Mouse (Mus musculus) intestine, embryonic 16.5 days (tissue): ENCODE data around the gene Nabp2. TPM values are rescaled to one million over a fixed set of nuclear protein-coding genes. Genes with fewer than 3 reads are reported as not detected.

Experiments
- ATAC-seq: fragments of 200-750 bp; cut with Nextera tagmentation; 2 replicates; pipeline ENCODE4 v1.8.0; 2017; ENCODE audit warnings: moderate TSS enrichment, moderate library complexity
- H3K27ac ChIP-seq: fragments of 300-500 bp; sonication (generic); 2 replicates; pipeline ENCODE4 v1.5.1; 2014; ENCODE audit warnings: mild to moderate bottlenecking, low read length
- H3K27me3 ChIP-seq: fragments of 300-500 bp; sonication (generic); replicated peaks from 2 replicates; pipeline ENCODE4 v1.6.1; 2014; ENCODE audit warnings: low read length, control low read depth, mixed read lengths; ENCODE audit not compliant: control insufficient read depth, insufficient read depth
- H3K36me3 ChIP-seq: fragments of 300-500 bp; sonication (generic); 2 replicates; pipeline ENCODE4 v1.6.1; 2014; ENCODE audit warnings: low read length, control low read depth; ENCODE audit not compliant: control insufficient read depth, insufficient read depth
- H3K4me1 ChIP-seq: fragments of 300-500 bp; sonication (generic); 2 replicates; pipeline ENCODE4 v1.6.1; 2014; ENCODE audit warnings: low read length, control low read depth, mixed read lengths; ENCODE audit not compliant: control insufficient read depth, insufficient read depth
- H3K4me2 ChIP-seq: fragments of 300-500 bp; sonication (generic); 2 replicates; pipeline ENCODE4 v1.6.1; 2014; ENCODE audit warnings: low read depth, low read length, control low read depth
- H3K4me3 ChIP-seq: fragments of 300-500 bp; sonication (generic); 2 replicates; pipeline ENCODE4 v1.5.1; 2014; ENCODE audit warnings: mild to moderate bottlenecking, low read length
- H3K9ac ChIP-seq: fragments of 300-500 bp; sonication (generic); 2 replicates; pipeline ENCODE4 v1.6.1; 2014; ENCODE audit warnings: low read depth, low read length
- H3K9me3 ChIP-seq: fragments of 300-500 bp; sonication (generic); 2 replicates; pipeline ENCODE4 v1.6.1; 2016; ENCODE audit warnings: low read length, control low read depth; ENCODE audit not compliant: control insufficient read depth
- WGBS: fragments of 180-500 bp; shearing (Covaris S2); extraction: QIAGEN DNeasy Blood & Tissue Kit; methylation state at CpG from one replicate; pipeline ENCODE4 v1.1.7; 2014; 5-methylcytosine and 5-hydroxymethylcytosine counted together
- polyA plus RNA-seq: library from polyadenylated mRNA; unstranded; fragments of >200 nt; fragmentation: Nextera tagmentation; extraction: Ambion mirVana; gene quantifications from 2 replicates; pipeline ENCODE4 v1.2.1, GENCODE M21; 2015

The Nabp2 gene
- polyA plus RNA-seq, 1 experiment from 2014 or later: 104 TPM

- H3K9ac ChIP-seq: no peak overlapping the region
- no peaks in the 10 kb centered on the region for H3K36me3 ChIP-seq
- H3K27ac ChIP-seq: no peak overlapping the region
- H3K4me2 ChIP-seq: no peak overlapping the region
- H3K4me1 ChIP-seq: peaks cover 6% of the 10 kb centered on the region
- no peak overlapping the region for H3K4me3 ChIP-seq
- WGBS: 75% methylated on average over 6 of the region's 6 CpGs
- H3K27me3 ChIP-seq: no peaks in the 10 kb centered on the region
- ATAC-seq: no peak
- H3K9me3 ChIP-seq: no peaks in the 10 kb centered on the region
Measured at GRCm38 (mm10) chr10:128372989-128373748, 38.1 kb downstream of the Nabp2 start.

GRCm38 (mm10) chr10:128372142-128372541, 39.1 kb downstream of the Nabp2 start:
- no peak overlapping the region for H3K9ac ChIP-seq
- H3K4me1 ChIP-seq: peaks cover 6% of the 10 kb centered on the region; the same call in 1 of the 2 replicates
- H3K27ac ChIP-seq: no peak overlapping the region
- WGBS: 81% methylated on average over 5 of the region's 5 CpGs
- no peaks in the 10 kb centered on the region for H3K36me3 ChIP-seq
- H3K9me3 ChIP-seq: no peaks in the 10 kb centered on the region
- ATAC-seq: no peak
- H3K27me3 ChIP-seq: no peaks in the 10 kb centered on the region
- no peak overlapping the region for H3K4me3 ChIP-seq
- H3K4me2 ChIP-seq: no peak overlapping the region

DNA sequence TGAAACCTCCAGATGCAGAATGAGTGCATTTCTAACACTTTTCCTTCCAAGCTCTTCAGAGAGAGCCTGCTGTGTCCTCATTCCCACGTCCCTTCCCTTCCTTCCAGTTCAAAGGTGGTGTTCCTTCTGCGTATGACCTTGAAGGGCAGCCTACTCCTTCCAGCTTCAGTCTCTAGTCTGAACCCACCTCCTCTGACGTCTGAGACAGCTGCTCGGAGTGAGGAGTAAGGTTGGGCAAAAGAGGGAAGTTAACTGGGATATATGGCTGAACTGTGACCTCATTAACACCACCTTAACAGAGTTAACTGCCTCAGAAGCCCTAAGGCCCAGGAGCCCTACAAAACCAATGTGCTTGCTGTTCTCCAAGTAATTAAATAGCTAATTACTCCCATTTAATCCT, 40.7 kb downstream of the Nabp2 start:
- no peaks in the 10 kb centered on the region for H3K36me3 ChIP-seq
- H3K27ac ChIP-seq: peak overlapping the region; percentile 66
- H3K4me3 ChIP-seq: no peak overlapping the region
- ATAC-seq: peak; percentile 21; the same call in 1 of the 2 replicates
- WGBS: 41% methylated on average over 4 of the region's 4 CpGs
- H3K9me3 ChIP-seq: no peaks in the 10 kb centered on the region
- H3K4me2 ChIP-seq: no peak overlapping the region
- H3K4me1 ChIP-seq: peaks cover 6% of the 10 kb centered on the region; the same call in 1 of the 2 replicates
- H3K27me3 ChIP-seq: no peaks in the 10 kb centered on the region
- 0 out of 2 replicates have a peak overlapping the region, but pooled peaks have one; percentile 16 for H3K9ac ChIP-seq

DNA sequence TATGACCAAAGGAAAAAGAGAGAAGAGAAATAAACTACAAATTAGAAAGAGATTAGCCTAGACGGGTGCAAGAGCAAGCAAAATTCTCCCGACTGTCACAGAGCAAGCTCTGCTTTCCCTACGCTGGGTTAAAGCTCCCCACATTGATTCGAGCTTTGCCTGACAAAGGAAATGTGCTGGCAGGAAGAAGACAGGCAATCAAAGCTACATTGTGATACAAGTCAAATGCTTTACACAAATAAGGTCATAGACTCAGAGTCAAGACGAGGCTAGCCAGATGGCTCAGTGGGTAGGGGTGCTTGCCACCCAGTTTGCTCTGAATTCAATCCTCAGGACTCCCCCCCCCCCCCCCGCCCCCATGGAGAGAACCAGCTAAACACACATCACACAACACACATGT, 41.3 kb downstream of the Nabp2 start:
- H3K27me3 ChIP-seq: no peaks in the 10 kb centered on the region
- WGBS: 57% methylated on average over 6 of the region's 6 CpGs
- no peaks in the 10 kb centered on the region for H3K9me3 ChIP-seq
- H3K36me3 ChIP-seq: no peaks in the 10 kb centered on the region
- peaks cover 6% of the 10 kb centered on the region; the same call in 1 of the 2 replicates for H3K4me1 ChIP-seq
- H3K4me2 ChIP-seq: no peak overlapping the region
- peak overlapping the region; percentile 66; the same call in 1 of the 2 replicates for H3K27ac ChIP-seq
- H3K9ac ChIP-seq: no peak overlapping the region
- H3K4me3 ChIP-seq: no peak overlapping the region
- ATAC-seq: no peak

DNA sequence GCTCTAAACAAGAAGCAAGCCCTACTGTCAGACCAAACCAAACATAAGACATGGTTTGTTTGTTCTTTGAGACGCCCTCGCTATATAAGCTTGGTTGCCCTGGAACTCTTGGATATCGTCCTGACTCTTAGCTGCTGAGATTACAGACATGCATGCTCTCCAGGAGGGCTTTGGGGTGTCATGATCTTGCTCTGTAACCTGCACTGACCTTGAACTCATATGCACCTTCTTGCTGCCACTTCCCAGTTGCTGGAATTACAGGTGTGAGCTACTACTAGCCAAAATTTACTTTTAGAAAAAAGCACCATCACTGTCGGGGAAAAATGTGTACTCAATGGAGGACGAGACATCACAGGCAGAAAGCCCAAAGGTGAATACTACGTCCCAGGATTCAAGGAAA, 41.7 kb downstream of the Nabp2 start:
- Histone ChIP-seq H3K36me3 (no peaks in the 10 kb centered on the region), H3K27me3 (no peaks in the 10 kb centered on the region), H3K27ac (peak overlapping the region; percentile 91), H3K4me2 (peak overlapping the region; percentile 88), H3K9me3 (no peaks in the 10 kb centered on the region), H3K4me1 (peaks cover 6% of the 10 kb centered on the region; the same call in 1 of the 2 replicates), H3K4me3 (peak overlapping the region; percentile 72; the same call in 1 of the 2 replicates), H3K9ac (peak overlapping the region; percentile 76)
- 67% methylated on average over 6 of the region's 6 CpGs for WGBS
- ATAC-seq: no peak

GRCm38 (mm10) chr10:128369218-128369543, 42.1 kb downstream of the Nabp2 start:
- no peak for ATAC-seq
- WGBS: 4% methylated on average over 9 of the region's 9 CpGs
- H3K9me3 ChIP-seq: no peaks in the 10 kb centered on the region

GRCm38 (mm10) chr10:128368402-128369217, 42.7 kb downstream of the Nabp2 start, which contains the start of gene Coq10a:
TSS of gene Coq10a (minus strand) at chr10:128368997.
- no peaks in the 10 kb centered on the region for H3K27me3 ChIP-seq
- peak; percentile 93 for ATAC-seq
- under 1% methylated on average over 87 of the region's 87 CpGs for WGBS

More at GRCm38 (mm10) chr10:128369218-128369543, 42.1 kb downstream of the Nabp2 start:
- H3K27ac ChIP-seq: peak overlapping the region; percentile 91
- H3K9ac ChIP-seq: peak overlapping the region; percentile 76
- H3K4me3 ChIP-seq: peak overlapping the region; percentile 72
- no peaks in the 10 kb centered on the region for H3K27me3 ChIP-seq
- H3K4me2 ChIP-seq: peak overlapping the region; percentile 88
- no peaks in the 10 kb centered on the region for H3K36me3 ChIP-seq
- peaks cover 6% of the 10 kb centered on the region; the same call in 1 of the 2 replicates for H3K4me1 ChIP-seq

DNA sequence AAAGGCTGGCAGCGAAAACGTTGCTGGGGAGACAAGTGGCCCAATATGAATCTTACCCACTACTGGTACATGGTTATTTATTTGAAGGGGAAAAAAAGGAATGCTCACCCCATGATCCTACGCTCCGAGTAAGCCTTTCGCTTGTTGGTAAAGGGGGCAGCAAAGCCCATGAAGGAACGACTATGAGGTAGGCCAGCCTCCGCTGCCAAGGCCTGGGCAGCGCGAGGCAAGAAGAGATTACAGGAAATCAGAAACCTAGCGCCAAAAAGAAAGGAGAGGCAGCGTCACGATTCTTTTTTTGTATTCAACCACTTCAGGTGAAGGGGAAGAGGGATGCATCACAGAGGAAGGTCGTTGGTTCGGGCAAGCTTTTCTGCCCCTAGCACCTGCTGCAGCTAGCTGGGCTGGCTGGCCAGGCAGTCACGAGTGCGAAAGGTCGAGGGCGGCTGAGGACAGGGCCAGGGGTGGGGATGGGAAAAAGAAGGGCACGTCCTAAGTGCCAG, 43.3 kb downstream of the Nabp2 start:
- Histone ChIP-seq H3K9ac (peak overlapping the region; percentile 76), H3K9me3 (no peaks in the 10 kb centered on the region), H3K4me1 (peaks cover 6% of the 10 kb centered on the region; the same call in 1 of the 2 replicates), H3K36me3 (no peaks in the 10 kb centered on the region), H3K4me3 (peak overlapping the region; percentile 72), H3K4me2 (peak overlapping the region; percentile 88), H3K27me3 (no peaks in the 10 kb centered on the region), H3K27ac (peak overlapping the region; percentile 91)
- WGBS: 19% methylated on average over 19 of the region's 19 CpGs
- ATAC-seq: no peak; the same call in 1 of the 2 replicates

More at GRCm38 (mm10) chr10:128368402-128369217, 42.7 kb downstream of the Nabp2 start, which contains the start of gene Coq10a:
- peak within 1 kb of the TSS; percentile 76 for H3K9ac ChIP-seq
- no peaks in the 10 kb centered on the region for H3K36me3 ChIP-seq
- H3K9me3 ChIP-seq: no peaks in the 10 kb centered on the region
- peak within 1 kb of the TSS; percentile 91 for H3K27ac ChIP-seq
- H3K4me3 ChIP-seq: peak within 1 kb of the TSS; percentile 72
- H3K4me2 ChIP-seq: peak within 1 kb of the TSS; percentile 88
- peaks cover 6% of the 10 kb centered on the region; the same call in 1 of the 2 replicates for H3K4me1 ChIP-seq

GRCm38 (mm10) chr10:128362568-128362967, 48.7 kb downstream of the Nabp2 start:
- Histone ChIP-seq H3K27me3 (no peaks in the 10 kb centered on the region), H3K4me1 (no peaks in the 10 kb centered on the region), H3K9me3 (no peaks in the 10 kb centered on the region), H3K4me2 (no peak overlapping the region), H3K4me3 (no peak overlapping the region), H3K36me3 (peaks cover 17% of the 10 kb centered on the region), H3K27ac (no peak overlapping the region), H3K9ac (no peak overlapping the region)
- 49% methylated on average over 3 of the region's 3 CpGs for WGBS
- ATAC-seq: 0 out of 2 replicates have a peak, but pooled peaks have one; percentile 21
